Mouse (Mus musculus) cerebellum, adult 9-10 months (tissue): ENCODE data around the gene Olfr995.

Experiments used
- DNase-seq: peaks from one replicate; pipeline ENCODE4 v3.0.0; 2022

Olfr995 gene

GRCm38 (mm10) chr2:85443539-85443938 is at the start of gene Olfr995:
Gene Olfr995 (minus strand): TSS chr2:85443639.
- DNase-seq: no peak

GRCm38 (mm10) chr2:85490396-85490795 is 47.0 kb upstream of the Olfr995 start:
- no peak for DNase-seq

GRCm38 (mm10) chr2:85466801-85467325 is 23.4 kb upstream of the Olfr995 start:
- no peak for DNase-seq

GRCm38 (mm10) chr2:85442546-85442945 is 893 bp downstream of the Olfr995 start:
- DNase-seq: no peak

- DNase-seq: no peak
These were observed 7.1 kb downstream of the Olfr995 start, which contains the start of gene Olfr994 for GRCm38 (mm10) chr2:85436351-85436750. Gene Olfr994 (minus strand): TSS chr2:85436451.

GRCm38 (mm10) chr2:85425893-85426292 is 17.5 kb downstream of the Olfr995 start:
- DNase-seq: no peak

- no peak for DNase-seq
These were observed 28.7 kb downstream of the Olfr995 start, which contains the start of gene Olfr993 for GRCm38 (mm10) chr2:85414777-85415176. Gene Olfr993 (minus strand): TSS chr2:85414877.

GRCm38 (mm10) chr2:85409369-85409768 is 34.1 kb downstream of the Olfr995 start, which contains the start of gene Olfr992:
Gene Olfr992 (minus strand): TSS chr2:85409469.
- DNase-seq: no peak
